Mouse (Mus musculus) forebrain, embryonic 15.5 days (tissue): ENCODE results near the gene Cacna2d3. TPM values are rescaled to one million over a fixed set of nuclear protein-coding genes. Genes with fewer than 3 reads are reported as not detected.

Source experiments
- ATAC-seq: fragments of 200-750 bp; cut with Nextera tagmentation; replicated peaks from 2 replicates; pipeline ENCODE4 v1.8.0; 2017; ENCODE audit warnings: mild to moderate bottlenecking, moderate TSS enrichment, moderate library complexity
- H3K27ac ChIP-seq: fragments of 300-500 bp; sonication (generic); replicated peaks from 2 replicates; pipeline ENCODE4 v1.5.1; 2015; ENCODE audit warnings: mild to moderate bottlenecking, inconsistent platforms
- H3K27me3 ChIP-seq: fragments of 300-500 bp; sonication (generic); 2 replicates; pipeline ENCODE4 v1.6.1; 2015; ENCODE audit warnings: inconsistent platforms
- H3K36me3 ChIP-seq: fragments of 300-500 bp; sonication (generic); 2 replicates; pipeline ENCODE4 v1.6.1; 2015; ENCODE audit warnings: mild to moderate bottlenecking, inconsistent platforms
- H3K4me1 ChIP-seq: fragments of 300-500 bp; sonication (generic); 2 replicates; pipeline ENCODE4 v1.6.1; 2015; ENCODE audit warnings: inconsistent platforms
- H3K4me2 ChIP-seq: fragments of 300-500 bp; sonication (generic); replicated peaks from 2 replicates; pipeline ENCODE4 v1.6.1; 2015; ENCODE audit warnings: mild to moderate bottlenecking, inconsistent platforms
- H3K4me3 ChIP-seq: fragments of 300-500 bp; sonication (generic); 2 replicates; pipeline ENCODE4 v1.5.1; 2015; ENCODE audit warnings: mild to moderate bottlenecking, inconsistent platforms
- H3K9ac ChIP-seq: fragments of 300-500 bp; sonication (generic); replicated peaks from 2 replicates; pipeline ENCODE4 v1.6.1; 2015; ENCODE audit warnings: mild to moderate bottlenecking, inconsistent platforms
- H3K9me3 ChIP-seq: fragments of 300-500 bp; sonication (generic); 2 replicates; pipeline ENCODE4 v1.6.1; 2016; ENCODE audit warnings: inconsistent platforms
- WGBS: fragments of 180-500 bp; shearing (Covaris S2); methylation state at CpG from one replicate; pipeline ENCODE4 v1.1.7; 2015; ENCODE audit warnings: mixed read lengths; 5-methylcytosine and 5-hydroxymethylcytosine counted together
- polyA plus RNA-seq: library from polyadenylated mRNA; unstranded; fragments of >200 nt; fragmentation: Nextera tagmentation; extraction: Ambion mirVana; gene quantifications from 2 replicates; pipeline ENCODE4 v1.2.1, GENCODE M21; 2015

The Cacna2d3 gene
- polyA plus RNA-seq, 1 experiment from 2014 or later, result 28.1 TPM

DNA sequence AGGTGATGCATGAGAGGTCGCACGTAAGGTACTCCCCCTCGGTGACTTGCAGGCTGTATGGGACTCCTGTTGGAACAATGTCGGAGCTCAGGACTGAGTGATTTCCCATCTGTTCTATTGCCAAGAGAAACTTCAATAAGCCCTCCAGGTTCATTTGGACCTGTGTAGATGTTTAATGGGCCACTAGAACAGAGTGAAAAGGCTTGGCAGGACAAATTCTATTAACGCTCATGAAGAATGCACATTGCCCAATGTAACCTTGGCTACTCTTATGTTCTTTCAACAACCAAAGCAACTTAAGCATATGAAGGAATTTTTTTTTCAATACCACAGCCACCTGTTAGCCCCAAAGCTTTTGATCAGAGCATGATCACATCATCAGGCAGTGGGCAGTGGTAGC lies 451.1 kb downstream of the Cacna2d3 start:
- no peaks in the 10 kb centered on the region for H3K36me3 ChIP-seq
- H3K4me3 ChIP-seq, result no peak overlapping the region
- H3K9ac ChIP-seq, result no peak overlapping the region
- no peak overlapping the region for H3K4me2 ChIP-seq
- 87% methylated on average over 5 of the region's 5 CpGs for WGBS
- no peaks in the 10 kb centered on the region for H3K4me1 ChIP-seq
- no peak overlapping the region for H3K27ac ChIP-seq
- no peaks in the 10 kb centered on the region for H3K27me3 ChIP-seq
- no peak for ATAC-seq
- H3K9me3 ChIP-seq, result no peaks in the 10 kb centered on the region

- no peak overlapping the region for H3K27ac ChIP-seq
- 48% methylated on average over 2 of the region's 2 CpGs for WGBS
These were observed 451.8 kb downstream of the Cacna2d3 start for GRCm38 (mm10) chr14:29269816-29270215.

GRCm38 (mm10) chr14:29268609-29269008 lies 453.1 kb downstream of the Cacna2d3 start:
- Histone ChIP-seq H3K27ac (no peak overlapping the region), H3K36me3 (no peaks in the 10 kb centered on the region), H3K9ac (no peak overlapping the region), H3K4me3 (no peak overlapping the region), H3K4me1 (no peaks in the 10 kb centered on the region), H3K27me3 (no peaks in the 10 kb centered on the region), H3K4me2 (no peak overlapping the region), H3K9me3 (no peaks in the 10 kb centered on the region)
- WGBS, result 69% methylated on average over 5 of the region's 5 CpGs
- ATAC-seq, result no peak

More at GRCm38 (mm10) chr14:29269816-29270215, 451.8 kb downstream of the Cacna2d3 start:
- Histone ChIP-seq H3K4me1 (no peaks in the 10 kb centered on the region), H3K4me3 (no peak overlapping the region), H3K36me3 (no peaks in the 10 kb centered on the region), H3K4me2 (no peak overlapping the region), H3K27me3 (no peaks in the 10 kb centered on the region), H3K9ac (no peak overlapping the region), H3K9me3 (no peaks in the 10 kb centered on the region)
- no peak for ATAC-seq

DNA sequence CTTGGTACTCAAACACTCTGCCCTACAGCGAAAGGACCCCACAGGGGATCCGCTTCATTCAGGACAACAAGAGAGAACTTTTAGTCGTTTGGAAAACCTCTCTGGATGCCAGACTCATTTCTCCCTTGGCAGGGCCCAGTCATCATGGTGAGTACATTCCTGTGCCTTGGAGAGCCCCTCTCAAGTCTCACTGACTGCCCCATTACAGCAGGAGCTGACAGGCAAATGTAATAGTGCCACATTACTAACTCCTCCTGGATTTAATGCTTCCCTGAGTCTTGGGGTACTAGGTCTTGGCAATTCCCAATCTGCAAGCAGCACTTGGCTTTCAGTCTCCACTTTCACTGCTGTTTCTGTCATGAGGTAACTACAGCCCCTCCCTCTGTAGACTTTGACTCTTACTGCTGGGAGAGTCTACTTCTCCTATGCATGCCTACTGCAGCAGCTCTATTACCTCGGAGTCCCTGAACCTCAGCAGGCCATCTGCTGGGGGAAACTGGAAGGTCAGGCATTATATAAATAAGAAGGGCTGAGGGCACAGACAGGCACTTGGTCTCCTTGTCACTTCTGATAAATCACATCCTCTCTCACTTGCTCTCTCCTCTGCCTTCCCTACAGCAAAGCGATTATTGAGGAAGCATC lies 454.3 kb downstream of the Cacna2d3 start:
- Histone ChIP-seq H3K9me3 (no peaks in the 10 kb centered on the region), H3K4me2 (no peak overlapping the region), H3K36me3 (no peaks in the 10 kb centered on the region), H3K4me3 (no peak overlapping the region), H3K4me1 (no peaks in the 10 kb centered on the region), H3K9ac (no peak overlapping the region), H3K27me3 (no peaks in the 10 kb centered on the region), H3K27ac (no peak overlapping the region)
- 62% methylated on average over 5 of the region's 5 CpGs for WGBS
- no peak for ATAC-seq

- H3K27ac ChIP-seq, result no peak overlapping the region
- H3K4me2 ChIP-seq, result no peak overlapping the region
- H3K4me3 ChIP-seq, result no peak overlapping the region
- no peaks in the 10 kb centered on the region for H3K36me3 ChIP-seq
- no peak for ATAC-seq
- no peaks in the 10 kb centered on the region for H3K4me1 ChIP-seq
- H3K9me3 ChIP-seq, result no peaks in the 10 kb centered on the region
- 84% methylated on average over 1 of the region's 1 CpGs for WGBS
- no peak overlapping the region for H3K9ac ChIP-seq
- H3K27me3 ChIP-seq, result no peaks in the 10 kb centered on the region
These were observed 461.0 kb downstream of the Cacna2d3 start for GRCm38 (mm10) chr14:29260621-29261020.

GRCm38 (mm10) chr14:29243516-29243915 lies 478.1 kb downstream of the Cacna2d3 start:
- Histone ChIP-seq H3K4me2 (no peak overlapping the region), H3K9me3 (no peaks in the 10 kb centered on the region), H3K4me1 (0 out of 2 replicates have a peak, but pooled peaks cover 4% of the 10 kb centered on the region), H3K36me3 (no peaks in the 10 kb centered on the region), H3K27ac (no peak overlapping the region), H3K27me3 (no peaks in the 10 kb centered on the region), H3K4me3 (no peak overlapping the region), H3K9ac (no peak overlapping the region)
- 26% methylated on average over 2 of the region's 2 CpGs for WGBS
- no peak for ATAC-seq

DNA sequence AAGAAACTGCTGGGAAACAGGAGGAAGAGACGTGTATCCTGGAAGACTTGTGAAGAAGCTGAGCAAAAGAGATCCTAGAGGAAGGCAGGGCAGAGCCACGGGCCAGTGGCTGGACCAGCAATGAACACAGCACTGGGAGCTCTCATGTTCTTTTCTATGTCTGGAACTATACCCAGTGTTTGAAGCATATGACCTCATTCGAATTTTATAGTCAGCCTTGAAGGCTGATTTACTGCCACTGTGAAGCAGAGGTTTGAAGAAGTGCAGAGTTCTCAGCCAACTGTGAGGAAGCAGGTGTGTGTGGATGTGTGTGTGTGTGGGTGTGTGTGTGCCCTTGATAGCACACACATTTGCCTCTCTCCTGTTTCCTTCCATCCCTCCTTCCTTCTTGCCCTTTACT lies 483.2 kb downstream of the Cacna2d3 start:
- ATAC-seq, result no peak
- Histone ChIP-seq H3K27me3 (no peaks in the 10 kb centered on the region), H3K27ac (no peak overlapping the region), H3K9me3 (no peaks in the 10 kb centered on the region), H3K36me3 (no peaks in the 10 kb centered on the region), H3K4me1 (0 out of 2 replicates have a peak, but pooled peaks cover 1% of the 10 kb centered on the region), H3K4me2 (no peak overlapping the region), H3K4me3 (no peak overlapping the region), H3K9ac (no peak overlapping the region)
- WGBS, result 76% methylated on average over 3 of the region's 3 CpGs

GRCm38 (mm10) chr14:29228976-29229716 lies 492.5 kb downstream of the Cacna2d3 start:
- H3K27me3 ChIP-seq, result no peaks in the 10 kb centered on the region
- H3K4me2 ChIP-seq, result no peak overlapping the region
- H3K36me3 ChIP-seq, result no peaks in the 10 kb centered on the region
- ATAC-seq, result no peak
- WGBS, result 43% methylated on average over 19 of the region's 19 CpGs
- peaks cover 3% of the 10 kb centered on the region; the same call in 1 of the 2 replicates for H3K4me1 ChIP-seq
- no peak overlapping the region for H3K9ac ChIP-seq
- H3K27ac ChIP-seq, result no peak overlapping the region; the same call in 1 of the 2 replicates
- H3K4me3 ChIP-seq, result no peak overlapping the region
- H3K9me3 ChIP-seq, result no peaks in the 10 kb centered on the region

DNA sequence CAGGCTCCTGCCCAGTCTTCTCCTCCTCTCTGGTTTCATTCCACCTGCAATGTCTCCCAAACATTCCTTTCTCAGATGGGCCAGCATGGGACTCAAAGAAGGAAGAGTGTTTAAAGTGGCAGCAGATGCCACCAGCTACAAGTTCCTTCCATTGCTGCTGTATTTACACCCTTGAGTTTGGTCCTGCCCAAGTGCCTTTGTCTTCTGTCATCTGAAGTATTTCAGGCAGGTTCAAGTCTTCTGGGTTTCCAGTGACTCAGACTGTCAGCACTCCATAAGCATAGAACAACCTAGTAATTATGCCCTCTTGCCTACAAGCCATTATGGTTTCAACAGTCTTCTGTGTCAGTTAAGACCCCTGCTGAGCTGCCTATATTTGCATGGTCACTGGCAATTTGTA lies 493.2 kb downstream of the Cacna2d3 start:
- H3K4me2 ChIP-seq, result no peak overlapping the region
- ATAC-seq, result no peak

DNA sequence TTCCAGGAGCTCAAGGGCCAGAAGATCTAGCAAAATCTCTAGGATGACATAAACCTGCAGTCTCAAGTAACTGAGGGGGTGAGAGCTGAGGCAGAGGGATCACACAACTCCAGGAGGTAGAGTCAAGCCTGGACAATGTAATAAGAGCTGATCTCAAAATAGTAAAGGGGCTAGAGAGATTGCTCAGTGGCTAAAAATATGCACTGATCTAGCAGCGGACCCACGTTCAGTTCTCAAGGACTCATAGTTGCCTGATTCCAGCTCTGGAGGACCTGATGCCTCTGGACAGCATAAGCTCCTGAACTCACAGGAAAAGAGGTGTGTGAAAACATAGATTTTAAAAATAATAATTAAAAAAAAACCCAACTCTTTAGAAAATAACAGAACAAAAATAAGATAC lies 493.7 kb downstream of the Cacna2d3 start:
- ATAC-seq, result no peak

More for the DNA sequence above, 493.2 kb downstream of the Cacna2d3 start:
- no peak overlapping the region for H3K27ac ChIP-seq
- no peaks in the 10 kb centered on the region for H3K36me3 ChIP-seq
- H3K4me3 ChIP-seq, result no peak overlapping the region
- H3K4me1 ChIP-seq, result peaks cover 3% of the 10 kb centered on the region; the same call in 1 of the 2 replicates
- H3K9ac ChIP-seq, result no peak overlapping the region
- H3K9me3 ChIP-seq, result no peaks in the 10 kb centered on the region
- no peaks in the 10 kb centered on the region for H3K27me3 ChIP-seq

GRCm38 (mm10) chr14:29225754-29226365 lies 495.8 kb downstream of the Cacna2d3 start:
- Histone ChIP-seq H3K36me3 (no peaks in the 10 kb centered on the region), H3K27me3 (no peaks in the 10 kb centered on the region), H3K4me2 (no peak overlapping the region), H3K4me3 (no peak overlapping the region), H3K9ac (no peak overlapping the region), H3K9me3 (no peaks in the 10 kb centered on the region), H3K4me1 (peaks cover 3% of the 10 kb centered on the region; the same call in 1 of the 2 replicates), H3K27ac (no peak overlapping the region; the same call in 1 of the 2 replicates)
- 15% methylated on average over 2 of the region's 2 CpGs for WGBS
- ATAC-seq, result no peak

More for the DNA sequence above, 493.7 kb downstream of the Cacna2d3 start:
- no peaks in the 10 kb centered on the region for H3K36me3 ChIP-seq
- peaks cover 3% of the 10 kb centered on the region; the same call in 1 of the 2 replicates for H3K4me1 ChIP-seq
- H3K27me3 ChIP-seq, result no peaks in the 10 kb centered on the region
- WGBS, result 91% methylated on average over 2 of the region's 2 CpGs
- no peak overlapping the region for H3K27ac ChIP-seq
- no peak overlapping the region for H3K4me3 ChIP-seq
- no peak overlapping the region for H3K4me2 ChIP-seq
- H3K9ac ChIP-seq, result no peak overlapping the region
- no peaks in the 10 kb centered on the region for H3K9me3 ChIP-seq

DNA sequence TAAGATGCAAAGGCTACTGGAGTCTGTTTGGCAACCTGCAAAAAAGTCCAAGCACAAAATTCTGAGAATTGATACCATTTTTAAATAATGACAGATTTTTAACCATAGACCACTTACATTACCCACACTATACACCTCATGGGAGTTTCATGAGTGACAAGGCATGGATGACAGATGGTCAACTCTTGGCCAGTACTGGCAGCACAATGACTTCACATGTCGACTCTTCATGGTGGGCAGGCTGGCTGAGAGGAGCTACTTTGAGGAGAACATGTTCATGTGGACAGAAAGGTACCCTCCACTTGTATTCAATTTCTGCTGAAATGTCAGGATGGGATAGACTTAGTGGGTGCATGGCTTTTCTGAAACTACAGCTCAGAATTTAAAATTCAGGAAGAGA lies 498.7 kb downstream of the Cacna2d3 start:
- no peak for ATAC-seq
- Histone ChIP-seq H3K27ac (no peak overlapping the region), H3K4me1 (peaks cover 3% of the 10 kb centered on the region; the same call in 1 of the 2 replicates), H3K27me3 (no peaks in the 10 kb centered on the region), H3K36me3 (no peaks in the 10 kb centered on the region), H3K9me3 (no peaks in the 10 kb centered on the region), H3K4me2 (no peak overlapping the region), H3K9ac (no peak overlapping the region), H3K4me3 (no peak overlapping the region)
- 81% methylated on average over 1 of the region's 1 CpGs for WGBS
